ENCODE assay signal across 8 mouse cellular contexts in genomic region chr11:90356036-90356435, GRCm38 (mm10). TPM values are rescaled to one million over a fixed set of nuclear protein-coding genes. Genes with fewer than 3 reads are reported as not detected.
DNase-seq lines count a peak whose midpoint lies in the region; ATAC-seq and TF ChIP-seq lines count a peak whose summit lies in the region.

No protein-coding gene starts in this region.

- H3K27me3 ChIP-seq in hindbrain, embryonic 10.5 days (ENCODE audit: insufficient read depth, poor library complexity, severe bottlenecking): no peaks in the 10 kb centered on the region
- no peaks in the 10 kb centered on the region for H3K27me3 ChIP-seq in hindbrain, embryonic 14.5 days (ENCODE audit: control insufficient read depth, insufficient read depth, low read length)
- H3K27me3 ChIP-seq in forebrain, embryonic 11.5 days (ENCODE audit: control insufficient read depth, insufficient read depth, low read length): no peaks in the 10 kb centered on the region
- H3K27me3 ChIP-seq in liver, embryonic 14.5 days (ENCODE audit: control insufficient read depth, insufficient read depth, low read length): no peaks in the 10 kb centered on the region

- TF ChIP-seq EP300 in liver, embryonic 14.5 days (IDR thresholded peaks at IDR 0.05; ENCODE audit: low read depth): no peak

- H3K9ac ChIP-seq in hindbrain, embryonic 14.5 days: no peak overlapping the region
- no peak overlapping the region for H3K9ac ChIP-seq in forebrain, embryonic 11.5 days (ENCODE audit: low read length)
- H3K9ac ChIP-seq in liver, embryonic 14.5 days (replicated peaks): no peak overlapping the region

- WGBS in hindbrain, embryonic 10.5 days: 14% methylated on average over 3 of the region's 3 CpGs
- 19% methylated on average over 3 of the region's 3 CpGs for WGBS in hindbrain, embryonic 14.5 days
- WGBS in forebrain, embryonic 11.5 days: 24% methylated on average over 3 of the region's 3 CpGs
- 22% methylated on average over 3 of the region's 3 CpGs for WGBS in liver, embryonic 14.5 days (ENCODE audit: insufficient replicate concordance)

- H3K36me3 ChIP-seq in hindbrain, embryonic 10.5 days: no peaks in the 10 kb centered on the region
- no peaks in the 10 kb centered on the region for H3K36me3 ChIP-seq in hindbrain, embryonic 14.5 days (replicated peaks; ENCODE audit: control insufficient read depth, insufficient read depth)
- H3K36me3 ChIP-seq in forebrain, embryonic 11.5 days (ENCODE audit: control insufficient read depth, insufficient read depth, low read length): no peaks in the 10 kb centered on the region
- no peaks in the 10 kb centered on the region for H3K36me3 ChIP-seq in liver, embryonic 14.5 days (replicated peaks; ENCODE audit: control insufficient read depth, insufficient read depth, low read depth)

- H3K4me1 ChIP-seq in hindbrain, embryonic 10.5 days (replicated peaks): peaks cover 29% of the 10 kb centered on the region
- peaks cover 16% of the 10 kb centered on the region for H3K4me1 ChIP-seq in hindbrain, embryonic 14.5 days (replicated peaks; ENCODE audit: control insufficient read depth, insufficient read depth, low read length)
- peaks cover 11% of the 10 kb centered on the region for H3K4me1 ChIP-seq in brown adipose tissue, adult 24 weeks (ENCODE audit: control insufficient read depth, insufficient read depth, insufficient read length, low read length)
- peaks cover 5% of the 10 kb centered on the region; the same call in 1 of the 2 replicates for H3K4me1 ChIP-seq in forebrain, embryonic 11.5 days (replicated peaks; ENCODE audit: control insufficient read depth, insufficient read depth, low read length)
- peaks cover 0 to 16% of the 10 kb centered on the region in 2 experiments; a peak in 2 of 4 replicates for H3K4me1 ChIP-seq in liver, embryonic 14.5 days (replicated peaks; ENCODE audit: control insufficient read depth in 2 of 2, insufficient read depth in 2 of 2, low read length in 1 of 2)

- no peak for ATAC-seq in hindbrain, embryonic 14.5 days (ENCODE audit: low FRiP score)
- 0 out of 2 replicates have a peak, but pooled peaks have one; percentile 33 for ATAC-seq in forebrain, embryonic 11.5 days (replicated peaks; ENCODE audit: low FRiP score)
- no peak for ATAC-seq in liver, embryonic 14.5 days (ENCODE audit: insufficient read depth)
- no peak for ATAC-seq in CD4-positive, CD25-positive, alpha-beta regulatory T cell, adult 4 months

- intact Hi-C loops in left cerebral cortex, postnatal 4 days (cut with DNase I): no loop called here

- H3K4me2 ChIP-seq in hindbrain, embryonic 14.5 days (replicated peaks): no peak overlapping the region
- H3K4me2 ChIP-seq in forebrain, embryonic 11.5 days (ENCODE audit: low read depth, low read length, severe bottlenecking): no peak overlapping the region
- H3K4me2 ChIP-seq in liver, embryonic 14.5 days (ENCODE audit: low read depth): 0 out of 2 replicates have a peak overlapping the region, but pooled peaks have one; percentile 3

- DNase-seq in hindbrain, embryonic 10.5 days (ENCODE audit: low spot score): no peak
- no peak for DNase-seq in hindbrain, embryonic 14.5 days (ENCODE audit: low spot score)
- DNase-seq in forebrain, embryonic 11.5 days (ENCODE audit: low spot score): no peak
- no peak for DNase-seq in liver, embryonic 14.5 days (ENCODE audit: low read depth in 3 of 3, low spot score in 3 of 3)
- no peak for DNase-seq in left cerebral cortex, postnatal 4 days
- DNase-seq in urinary bladder, postnatal 10 days (ENCODE audit: low spot score): no peak

- no peaks in the 10 kb centered on the region for H3K9me3 ChIP-seq in hindbrain, embryonic 10.5 days
- no peaks in the 10 kb centered on the region for H3K9me3 ChIP-seq in hindbrain, embryonic 14.5 days (ENCODE audit: control insufficient read depth, low read length)
- H3K9me3 ChIP-seq in forebrain, embryonic 11.5 days (ENCODE audit: control insufficient read depth, low read length): no peaks in the 10 kb centered on the region
- no peaks in the 10 kb centered on the region for H3K9me3 ChIP-seq in liver, embryonic 14.5 days (ENCODE audit: control insufficient read depth, low read length)

- H3K4me3 ChIP-seq in hindbrain, embryonic 10.5 days: no peak overlapping the region
- H3K4me3 ChIP-seq in hindbrain, embryonic 14.5 days (replicated peaks; ENCODE audit: low read length): no peak overlapping the region
- no peak overlapping the region for H3K4me3 ChIP-seq in brown adipose tissue, adult 24 weeks (ENCODE audit: insufficient read depth, low read depth, low read length)
- no peak overlapping the region for H3K4me3 ChIP-seq in forebrain, embryonic 11.5 days (ENCODE audit: low read depth, low read length)
- no peak overlapping the region for H3K4me3 ChIP-seq in liver, embryonic 14.5 days (ENCODE audit: insufficient read depth in 1 of 2, low read depth in 2 of 2, low read length in 2 of 2)

- H3K27ac ChIP-seq in hindbrain, embryonic 10.5 days: peak overlapping the region; percentile 57
- H3K27ac ChIP-seq in hindbrain, embryonic 14.5 days: no peak overlapping the region
- H3K27ac ChIP-seq in brown adipose tissue, adult 24 weeks (replicated peaks; ENCODE audit: low read depth, low read length): peak overlapping the region; percentile 43; the same call in 1 of the 2 replicates
- H3K27ac ChIP-seq in forebrain, embryonic 11.5 days (ENCODE audit: low read depth, low read length): no peak overlapping the region
- H3K27ac ChIP-seq in liver, embryonic 14.5 days: no peak overlapping the region

- no peak for TF ChIP-seq CTCF in liver, embryonic 14.5 days (IDR thresholded peaks at IDR 0.05; ENCODE audit: low read depth)

RNA-seq across cellular contexts. Expression of gene Hlf, which starts 34.7 kb away (rescaled TPM):
- polyA plus RNA-seq in hindbrain, embryonic 10.5 days (2016; fragmentation: Nextera tagmentation; extraction: Ambion mirVana): 1.0 and 1.9 TPM in 2 replicates
- 3.6 and 3.8 TPM in 2 replicates for polyA plus RNA-seq in hindbrain, embryonic 14.5 days (2014; fragmentation: Nextera tagmentation; extraction: Ambion mirVana)
- polyA plus RNA-seq in brown adipose tissue, adult 24 weeks (2012; ENCODE audit: insufficient read depth, insufficient read length, missing spikeins): 12.9 and 32.9 TPM in 2 replicates
- polyA plus RNA-seq in forebrain, embryonic 11.5 days (2014; fragmentation: Nextera tagmentation; extraction: Ambion mirVana): 1.2 and 2.2 TPM in 2 replicates
- 2.5 and 2.7 TPM in 2 replicates for polyA plus RNA-seq in liver, embryonic 14.5 days (2012; rRNA removed)
- 3.7 TPM in 2 replicates for polyA plus RNA-seq in liver, embryonic 14.5 days (2014; fragmentation: Nextera tagmentation; extraction: Ambion mirVana)
- total RNA-seq in left cerebral cortex, postnatal 4 days (2021): 10 to 100 TPM; 24.6 to 26.3 TPM
- polyA plus RNA-seq in CD4-positive, CD25-positive, alpha-beta regulatory T cell, adult 4 months (2017; shearing (Covaris generic)): 1 to 10 TPM; 1.4 to 2.5 TPM

Comparison
In these comparisons a context has a peak if more than half of its experiments do, and no peak if none do; other contexts are left out.
1. H3K27ac ChIP-seq: peak in hindbrain, embryonic 10.5 days (single experiment) and brown adipose tissue, adult 24 weeks (single experiment); none in hindbrain, embryonic 14.5 days (single experiment), forebrain, embryonic 11.5 days (single experiment) and liver, embryonic 14.5 days (single experiment).